Mouse (Mus musculus): ENCODE results near the gene Tpx2.

- no peak for TF ChIP-seq CHD2 (IDR thresholded peaks at IDR 0.05; ENCODE audit: low read depth, low read length)
- TF ChIP-seq MAFK (IDR thresholded peaks at IDR 0.05; ENCODE audit: insufficient read depth, low read depth, low read length) = no peak
- no peak for TF ChIP-seq ZC3H11A (IDR thresholded peaks at IDR 0.05; ENCODE audit: borderline replicate concordance, low read depth, low read length)
- TF ChIP-seq ZNF384 (IDR thresholded peaks at IDR 0.05; ENCODE audit: low read depth, low read length) = no peak
- TF ChIP-seq HCFC1 (IDR thresholded peaks at IDR 0.05; ENCODE audit: borderline replicate concordance, insufficient read depth, low read length) = no peak
These were observed 33.4 kb upstream of the Tpx2 start for GRCm38 (mm10) chr2:152814213-152814874.
